Mouse (Mus musculus): ENCODE results near the gene Apba1. TPM values are rescaled to one million over a fixed set of nuclear protein-coding genes. Genes with fewer than 3 reads are reported as not detected.

Gene Apba1
- total RNA-seq, 2 experiments from 2014 or later = 120 to 121 TPM

DNA sequence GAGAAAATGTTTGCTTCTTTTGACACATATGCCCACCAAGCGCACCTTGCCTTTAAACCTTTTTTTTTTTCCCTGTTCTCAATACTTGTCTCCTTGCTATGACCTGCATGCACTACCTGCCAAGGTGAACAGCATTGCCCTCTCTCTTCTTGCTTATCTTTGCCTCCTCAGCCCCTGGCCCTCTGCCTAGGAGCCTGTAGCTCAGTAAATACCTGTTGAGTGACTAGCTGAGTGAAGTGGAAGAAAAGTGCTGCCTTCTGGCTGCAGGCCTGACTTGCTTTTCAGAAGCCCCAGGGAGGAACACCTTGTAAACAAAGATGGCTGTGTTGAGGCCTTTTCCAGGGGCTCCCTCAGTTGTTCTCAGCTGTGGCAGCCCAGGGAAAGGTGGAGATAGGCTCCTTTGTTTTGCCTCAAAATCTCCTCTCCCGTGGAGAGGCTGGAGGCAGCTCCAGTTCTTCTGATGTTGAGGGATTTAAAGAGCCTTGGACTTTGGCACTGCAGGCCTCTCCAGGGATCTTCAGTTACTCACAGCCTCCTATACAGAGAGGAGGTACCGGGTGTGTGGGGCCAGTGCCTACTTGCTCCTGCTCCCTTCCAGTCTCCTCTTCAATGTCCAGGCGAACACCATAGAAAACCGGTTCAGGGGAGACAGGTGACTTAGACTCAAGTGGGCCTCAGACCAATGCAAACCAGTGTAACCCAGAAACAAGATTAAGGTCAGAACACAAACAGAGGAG, 209.6 kb downstream of the Apba1 start:
- no peak for DNase-seq (ENCODE audit: low spot score in 2 of 2)

DNA sequence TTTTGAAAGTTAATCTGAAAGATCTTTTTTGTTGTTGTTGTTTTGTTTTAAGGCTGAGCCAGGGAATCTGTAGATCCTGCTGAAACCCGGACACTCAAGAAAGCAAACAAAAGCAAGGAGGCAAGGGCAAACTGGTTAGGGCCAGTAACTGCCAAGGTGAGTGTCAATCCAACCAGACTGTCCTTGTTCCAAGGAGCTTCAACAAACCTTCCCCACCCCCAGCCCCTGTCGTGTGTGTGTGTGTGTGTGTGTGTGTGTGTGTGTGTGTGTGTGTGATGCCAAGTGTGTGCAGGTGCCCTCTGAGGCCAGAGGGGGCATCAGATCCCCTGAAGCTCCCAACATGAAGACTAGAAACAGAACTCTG, 210.2 kb downstream of the Apba1 start:
- no peak for DNase-seq (ENCODE audit: low spot score in 2 of 2)

DNA sequence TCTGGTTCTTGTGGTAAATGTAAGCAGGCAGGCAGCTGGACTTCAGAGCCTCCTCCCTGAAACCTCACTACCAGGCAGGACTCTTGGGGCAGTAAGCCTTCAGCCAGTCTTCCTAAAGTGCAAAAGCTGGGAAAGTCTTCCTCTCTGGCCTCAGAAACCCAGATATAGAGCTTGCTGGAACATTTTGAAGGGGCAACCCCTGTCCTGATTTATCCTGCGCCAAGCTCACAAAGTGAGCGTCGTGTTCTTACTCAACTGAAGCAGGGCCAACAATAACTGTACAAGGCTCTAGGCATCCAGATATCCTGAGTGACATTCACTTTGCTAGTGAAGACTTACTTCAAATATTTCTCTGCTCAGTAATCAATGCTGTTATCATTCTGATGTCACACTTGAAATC, 211.7 kb downstream of the Apba1 start:
- DNase-seq (ENCODE audit: low spot score in 2 of 2) = no peak

DNA sequence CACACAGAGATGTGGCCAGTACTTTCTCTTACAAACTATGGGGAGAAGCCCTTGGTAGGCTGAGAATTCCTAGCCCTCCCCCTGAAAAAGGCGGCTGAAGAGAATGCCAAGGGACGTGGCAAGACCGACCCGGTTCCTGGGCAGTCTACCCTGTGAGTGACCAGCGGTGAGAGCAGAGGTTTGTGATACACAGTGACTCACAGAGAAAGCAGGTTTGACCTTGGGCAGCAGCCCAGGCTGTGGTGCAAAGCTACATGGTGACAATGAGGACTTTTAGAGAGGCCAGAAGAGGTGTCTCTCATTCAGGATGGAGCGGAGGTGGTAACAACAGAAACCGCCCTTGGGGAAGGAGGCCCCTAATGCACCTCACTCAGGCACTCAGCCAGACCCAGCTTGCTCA, 212.7 kb downstream of the Apba1 start:
- no peak for DNase-seq (ENCODE audit: low spot score in 2 of 2)

DNA sequence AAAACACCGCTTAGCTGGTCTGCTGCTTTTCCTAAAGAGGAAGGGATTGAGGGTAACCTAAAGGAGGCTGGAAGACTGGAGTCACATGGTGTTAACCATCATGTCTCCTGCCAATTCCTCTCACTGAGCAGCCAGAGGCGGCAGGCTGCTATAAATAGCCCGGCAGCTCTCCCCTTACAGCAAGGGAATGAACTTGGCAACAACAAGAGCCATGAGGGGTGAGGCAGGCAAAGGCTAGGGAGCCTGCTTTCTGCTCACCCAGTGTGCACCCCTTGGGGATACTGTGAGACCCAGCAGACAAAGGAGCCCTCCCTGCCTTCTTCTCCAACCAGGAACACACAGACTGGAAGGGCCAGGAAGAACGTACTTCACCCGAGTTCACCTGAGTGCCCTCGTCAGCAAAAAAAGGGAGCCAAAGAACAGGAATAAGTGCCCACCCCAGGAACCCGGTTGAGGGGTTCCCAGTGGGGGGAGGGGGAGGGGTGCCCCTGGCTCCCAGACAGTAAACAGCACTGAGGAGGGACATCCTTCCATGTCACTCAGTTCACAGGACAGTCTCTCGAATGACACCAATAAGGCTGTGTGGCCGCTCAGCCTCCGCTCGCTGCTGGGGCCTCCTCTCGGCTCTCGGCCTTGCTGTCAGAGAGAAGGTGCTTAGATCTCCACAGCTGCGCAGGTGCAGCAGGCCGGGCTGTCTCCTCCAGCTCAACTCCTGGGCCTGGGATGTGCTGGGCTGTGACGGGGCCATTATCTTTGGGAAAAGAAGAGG, 214.4 kb downstream of the Apba1 start:
- DNase-seq (ENCODE audit: low spot score in 2 of 2) = peak in 1 of 2 experiments; percentile 34

DNA sequence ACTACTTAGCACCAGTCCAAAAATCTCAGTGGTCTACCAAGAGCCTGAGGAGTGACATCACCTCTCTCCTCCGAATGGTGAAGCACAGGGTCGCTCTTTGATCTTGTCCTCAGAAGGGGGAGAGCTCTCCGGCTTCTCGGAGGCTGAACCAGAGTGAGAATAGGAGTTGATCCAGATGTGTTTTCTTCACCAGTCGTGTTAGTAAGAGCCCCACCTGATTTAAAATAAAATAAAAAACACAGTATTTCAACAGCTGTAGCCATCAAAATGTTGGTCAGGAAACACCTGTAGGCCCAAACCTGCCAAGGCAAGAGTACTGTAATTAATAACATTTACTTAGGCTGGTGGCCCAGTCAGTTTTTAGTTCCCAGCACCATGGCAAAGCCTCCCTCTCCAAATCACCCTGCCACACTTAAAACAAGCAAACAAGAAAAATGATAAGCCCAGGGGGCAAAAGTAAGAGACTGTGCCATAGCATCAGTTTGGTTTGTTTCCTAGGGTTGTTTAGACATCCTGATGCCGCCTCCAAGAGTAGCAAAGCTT, 219.3 kb downstream of the Apba1 start:
- DNase-seq (ENCODE audit: low spot score in 2 of 2) = no peak

DNA sequence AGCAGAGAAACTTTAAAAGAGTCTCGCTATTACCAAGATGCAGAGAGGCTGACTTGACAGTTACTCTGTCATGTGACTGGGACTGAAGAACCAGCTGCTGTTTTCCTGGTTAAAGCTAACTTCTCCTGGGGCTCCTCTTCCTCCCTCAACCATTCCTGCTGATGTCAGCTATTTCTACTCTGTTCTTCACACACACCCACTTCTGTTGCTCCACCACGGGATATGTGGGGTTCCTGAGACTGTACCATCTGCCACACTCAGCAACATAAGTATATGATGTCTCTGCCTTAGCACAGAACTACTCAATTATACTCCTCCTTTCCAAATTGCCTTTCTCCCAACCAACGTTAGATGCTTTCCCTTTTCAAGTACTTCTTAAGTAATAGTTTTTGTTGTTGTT, 221.9 kb downstream of the Apba1 start:
- DNase-seq (ENCODE audit: low spot score in 2 of 2) = peak; percentile 62 to 82

DNA sequence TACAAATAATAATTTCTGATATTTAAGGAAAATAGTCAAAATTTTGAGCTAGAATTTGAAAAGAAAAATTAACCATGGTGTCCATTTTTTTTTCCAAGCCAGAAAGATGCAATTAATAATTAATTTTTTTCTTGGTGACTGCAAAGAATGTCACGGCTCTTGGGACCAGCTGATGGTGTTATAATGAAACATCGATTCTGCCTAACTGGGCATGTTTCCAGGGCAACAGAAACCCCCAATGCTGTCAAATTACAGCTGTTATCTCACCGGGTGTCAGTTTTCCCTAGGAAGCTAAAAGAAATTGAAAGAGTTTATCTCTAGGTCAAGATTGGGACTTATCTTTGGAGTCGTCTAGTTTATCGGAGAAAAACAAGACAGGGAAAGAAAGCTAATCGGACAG, 225.5 kb downstream of the Apba1 start:
- DNase-seq (ENCODE audit: low spot score in 2 of 2) = no peak

DNA sequence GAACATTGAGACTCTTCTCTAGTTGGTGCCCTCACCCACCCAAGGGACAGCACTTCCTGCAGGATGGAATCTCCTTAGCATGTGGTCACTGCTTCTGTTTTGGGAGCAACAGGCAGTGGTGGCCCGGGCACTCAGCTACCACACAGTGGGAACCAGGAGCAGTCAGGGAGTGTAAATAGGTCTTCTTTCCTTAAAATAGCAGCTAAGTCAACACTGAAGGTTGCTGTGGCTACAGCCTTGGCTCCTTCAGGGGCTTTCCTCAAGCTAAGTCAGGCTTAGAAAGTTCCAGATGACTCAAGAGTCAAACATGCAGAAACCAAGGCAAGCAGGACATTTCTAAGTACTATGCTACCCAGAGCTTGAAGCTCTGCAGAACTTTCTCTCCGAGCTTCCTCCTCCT, 228.6 kb downstream of the Apba1 start:
- no peak for DNase-seq (ENCODE audit: low spot score in 2 of 2)

DNA sequence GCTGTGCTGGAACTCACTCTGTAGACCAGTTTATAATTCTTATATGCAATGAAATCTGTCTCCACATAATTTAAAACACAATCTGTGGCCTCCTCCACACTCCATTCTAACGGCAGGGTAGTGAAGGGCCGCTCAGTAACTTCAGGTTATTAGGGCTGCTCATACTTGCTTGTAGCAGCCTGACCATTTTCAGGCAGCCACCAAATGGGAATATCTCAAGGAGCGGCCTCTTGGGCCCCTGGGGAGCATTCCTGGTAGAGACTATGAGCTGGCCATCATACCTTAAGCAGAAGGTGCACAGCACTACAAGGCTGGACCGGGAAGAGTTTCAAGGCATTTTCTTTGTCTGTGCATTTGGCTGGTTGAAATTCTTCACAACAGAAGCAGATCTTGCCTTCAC, 229.5 kb downstream of the Apba1 start:
- no peak for DNase-seq (ENCODE audit: low spot score in 2 of 2)

DNA sequence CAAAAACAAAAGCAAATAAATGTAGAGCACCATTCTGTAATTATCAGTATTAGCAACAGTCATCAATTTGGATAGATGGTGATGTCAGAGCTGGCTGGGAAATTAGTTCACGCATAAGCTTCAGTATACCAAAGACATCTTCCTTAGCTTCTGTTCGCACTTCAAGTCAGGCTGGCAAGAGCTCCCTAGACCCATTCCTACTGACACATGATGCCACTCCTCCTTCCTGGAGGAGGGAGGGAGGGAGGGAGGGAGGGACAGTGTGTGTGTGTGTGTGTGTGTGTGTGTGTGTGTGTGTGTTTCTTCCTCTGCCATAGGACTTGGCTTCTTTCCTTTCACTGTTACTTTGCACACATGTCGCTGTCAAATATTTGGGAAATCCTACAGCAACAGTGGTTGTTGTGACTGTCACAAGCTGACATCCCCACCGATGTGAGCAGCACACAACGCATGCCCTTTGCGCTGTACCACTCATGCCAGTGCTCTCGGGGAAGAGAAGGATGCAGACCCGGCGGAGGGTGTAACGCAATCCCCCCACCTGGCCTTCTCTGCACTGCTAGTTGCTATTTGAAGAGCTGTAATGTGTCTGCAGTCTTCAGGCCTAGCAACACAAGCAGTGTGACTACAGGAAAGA, 237.2 kb downstream of the Apba1 start:
- no peak for DNase-seq (ENCODE audit: low spot score in 2 of 2)

Other genes with a start within 250 kb of the Apba1 start
- gene 1700028P14Rik, start 106.1 kb upstream of the Apba1 start, total RNA-seq (2021) = 1 to 10 TPM; 2.4 to 2.6 TPM
- gene Ptar1, start 71.5 kb upstream of the Apba1 start, total RNA-seq (2021) = 10 to 100 TPM; 36.1 to 39.3 TPM

Data from layer of hippocampus, adult 18-20 months (tissue).